Mouse (Mus musculus) megakaryocyte, embryonic 14.5 days (primary cell): ENCODE results near the gene Myo1b.

Experiments used
- FLI1 ChIP-seq: IDR thresholded peaks from 2 replicates; pipeline ENCODE4 v1.6.1; 2012; ENCODE audit warnings: low read length, inconsistent platforms, mixed read lengths
- GATA1 ChIP-seq: IDR thresholded peaks from 3 replicates; pipeline ENCODE4 v1.6.1; 2012; ENCODE audit warnings: mixed read lengths, low read length, inconsistent platforms, borderline replicate concordance

GRCm38 (mm10) chr1:51888046-51888813 is 27.6 kb downstream of the Myo1b start:
- TF ChIP-seq FLI1 (no peak), GATA1 (no peak)
